Mouse (Mus musculus) left cerebral cortex, postnatal 36 days (tissue): ENCODE data around the gene Ehd4. TPM values are rescaled to one million over a fixed set of nuclear protein-coding genes. Genes with fewer than 3 reads are reported as not detected.

Source experiments
- DNase-seq, 2 experiments: peaks; one replicate each; pipeline ENCODE4 v3.0.0; 2021 to 2022; ENCODE audit warnings: low spot score in 2 of 2, mixed read lengths in 1 of 2
- intact Hi-C: fragments of 180-260 bp; cut with DNase I; formaldehyde crosslinking; loops from one replicate; pipeline ENCODE4 v1.15.1; 2025
- total RNA-seq, 2 experiments: library from RNA; stranded (reverse); gene quantifications; 2 replicates each; pipeline ENCODE4 v1.2.3; 2021

The Ehd4 gene
- total RNA-seq, 2 experiments from 2014 or later = 11.3 to 12.9 TPM

DNA sequence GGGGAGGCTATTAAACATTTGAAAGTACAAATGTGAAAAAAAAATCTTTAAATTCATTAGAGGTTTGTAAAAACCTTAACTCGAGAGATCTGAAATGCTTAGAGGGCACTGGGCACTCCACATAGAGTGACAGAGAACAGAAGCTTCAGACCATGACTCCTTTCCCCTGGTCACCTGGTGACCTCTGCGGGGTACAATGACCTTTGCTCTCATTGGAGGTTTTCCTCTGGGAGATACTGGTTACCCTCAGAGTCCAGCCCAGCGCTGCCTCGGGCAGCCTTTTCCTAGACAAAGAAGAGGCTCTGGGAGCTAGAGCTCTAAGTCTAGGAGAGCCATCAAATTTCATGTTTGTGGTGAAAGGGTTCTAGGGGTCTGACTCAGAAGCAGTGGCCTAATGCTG, 39.4 kb downstream of the Ehd4 start:
- intact Hi-C loops = no loop called here
- no peak for DNase-seq

DNA sequence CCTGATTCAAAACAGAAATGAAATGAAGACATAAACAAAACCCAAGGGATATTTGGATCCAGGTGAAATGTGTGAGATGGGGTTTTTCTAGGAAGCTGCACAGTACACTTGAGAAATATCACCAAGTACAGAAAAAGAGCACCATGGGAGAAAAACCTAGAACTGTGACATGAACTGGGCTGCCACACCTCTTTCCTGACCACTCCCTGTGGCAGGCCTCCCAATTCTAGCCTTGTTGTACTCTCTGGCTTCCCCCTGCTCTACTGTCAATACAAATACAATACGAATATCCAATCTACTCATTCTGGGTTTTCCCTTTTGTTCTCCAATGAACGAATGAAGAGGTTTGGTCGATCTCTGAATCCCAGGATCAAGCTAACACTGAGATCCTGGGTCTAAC, 40.4 kb downstream of the Ehd4 start:
- intact Hi-C loops = no loop called here
- DNase-seq = no peak

DNA sequence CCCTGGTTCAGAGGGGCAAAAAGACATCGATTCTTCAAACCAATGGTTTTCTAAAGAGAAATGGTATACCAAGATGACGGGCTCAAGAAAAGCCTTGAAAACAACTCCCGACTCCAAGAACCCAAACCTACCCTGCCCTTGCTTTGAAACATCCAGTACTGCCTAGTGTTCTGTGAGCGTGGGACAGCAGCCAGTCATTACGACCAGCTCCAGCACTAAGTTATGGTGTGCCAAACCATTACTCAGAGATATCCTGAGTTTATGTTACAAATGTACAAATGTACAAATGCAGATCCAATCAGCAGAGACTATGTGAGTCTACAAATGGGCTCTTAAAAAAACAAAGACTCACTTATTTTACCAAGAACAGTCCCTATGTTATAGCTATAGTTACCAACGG, 40.9 kb downstream of the Ehd4 start:
- no peak for DNase-seq
- intact Hi-C loops = no loop called here

DNA sequence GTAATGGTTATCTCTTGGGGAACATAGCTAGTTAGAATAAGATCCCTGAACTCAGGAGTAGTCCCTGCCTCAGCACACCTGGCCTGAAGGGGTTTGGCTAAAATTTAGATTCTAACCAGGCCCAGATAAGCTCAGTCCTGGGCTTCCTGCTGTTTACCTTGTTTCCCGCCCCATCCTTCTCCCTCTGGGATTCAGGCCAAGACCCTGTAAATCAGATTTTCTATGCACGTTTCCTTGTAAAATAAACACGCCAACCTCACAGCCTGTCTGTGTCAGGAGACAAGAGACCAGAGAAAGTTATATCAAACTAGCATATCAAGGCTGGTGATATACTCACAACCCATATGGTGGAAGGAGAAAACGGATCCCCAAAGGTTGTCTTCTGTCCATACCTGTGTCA, 42.8 kb downstream of the Ehd4 start:
- intact Hi-C loops = no loop called here

DNA sequence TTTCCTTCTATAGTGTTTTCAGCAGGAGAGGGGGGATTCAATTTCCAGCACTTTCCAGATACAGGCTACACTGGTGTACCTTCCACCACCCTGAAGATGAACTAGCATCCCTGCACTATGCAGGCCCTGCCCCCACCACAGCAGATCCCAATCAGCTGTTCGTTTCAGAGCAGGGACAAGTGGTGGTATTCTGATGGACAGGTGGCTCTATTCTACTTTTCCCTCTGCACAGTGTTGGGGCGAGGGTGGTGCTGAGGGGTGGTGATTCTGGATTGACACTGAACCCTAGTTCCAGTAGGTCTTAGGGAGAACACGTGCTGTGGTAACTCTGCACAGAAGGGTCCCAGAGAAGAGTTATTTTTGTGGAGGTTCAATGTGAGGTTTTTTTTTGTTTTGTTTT, 43.2 kb downstream of the Ehd4 start:
- no peak for DNase-seq
- intact Hi-C loops = no loop called here

More for the DNA sequence above, 42.8 kb downstream of the Ehd4 start:
- DNase-seq = no peak

DNA sequence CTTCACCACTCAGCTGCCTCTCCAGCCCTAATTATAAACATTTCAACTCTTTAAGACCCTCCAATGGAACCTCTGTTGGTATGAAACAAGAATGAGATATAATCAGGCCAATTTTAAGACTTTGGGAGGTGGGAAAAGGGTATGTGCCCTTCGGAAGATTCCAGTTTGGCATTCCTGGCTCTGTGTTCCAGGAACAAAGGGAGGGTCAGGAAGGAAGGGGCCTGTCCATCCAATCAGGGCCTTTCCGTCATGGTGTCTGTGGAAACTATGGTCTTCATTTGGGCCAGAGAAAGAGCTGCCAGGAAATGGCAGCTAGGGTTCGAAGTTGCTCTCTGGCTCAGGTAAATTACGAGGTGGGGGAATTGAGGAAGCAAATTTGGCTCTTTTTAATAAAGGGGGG, 46.3 kb downstream of the Ehd4 start:
- DNase-seq = no peak
- intact Hi-C loops = no loop called here

DNA sequence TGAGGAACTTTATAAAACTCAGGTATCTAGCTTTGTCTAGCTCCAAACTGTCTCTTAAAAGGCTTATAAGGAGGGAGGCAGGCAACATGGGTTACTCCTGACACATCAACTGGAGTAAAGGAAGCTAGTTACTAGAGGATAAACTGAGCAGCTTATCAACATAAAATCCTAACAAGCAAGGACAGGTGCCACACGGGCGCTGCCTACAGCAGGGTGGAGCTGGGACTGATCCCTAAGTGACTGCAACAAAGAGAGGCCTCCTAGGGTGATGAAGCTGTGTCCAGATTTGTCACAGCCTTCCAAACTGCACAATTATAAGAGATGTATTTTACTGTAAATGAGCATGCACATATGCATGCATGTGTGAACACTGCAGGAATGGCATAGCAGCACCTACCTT, 47.0 kb downstream of the Ehd4 start:
- no peak for DNase-seq
- intact Hi-C loops = no loop called here

DNA sequence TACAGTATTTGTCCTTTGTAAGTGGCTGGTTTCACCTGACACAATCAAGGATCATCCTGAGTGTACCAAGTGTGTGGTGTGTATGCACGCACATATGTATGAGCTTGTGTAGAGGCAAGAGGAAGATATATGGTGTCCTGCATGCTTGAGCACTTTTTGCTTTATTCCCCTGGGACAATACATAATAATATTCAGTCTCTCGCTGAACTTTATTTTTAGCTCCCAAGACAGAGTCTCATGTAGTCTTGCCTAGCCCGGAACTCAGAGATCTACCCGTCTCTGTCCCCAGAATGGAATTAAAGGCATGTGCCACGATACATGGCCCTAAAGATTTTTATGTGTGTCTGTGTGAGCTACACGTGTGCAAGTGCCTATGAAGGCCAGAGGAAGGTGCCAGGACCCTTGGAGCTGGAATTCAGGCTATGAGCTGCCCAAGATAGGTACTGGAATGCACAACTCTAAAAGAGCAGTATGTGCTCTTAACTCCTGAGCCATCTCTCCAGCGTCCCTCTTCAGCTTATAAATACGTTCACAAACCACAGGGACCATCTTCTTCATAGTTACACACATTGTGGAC, 47.9 kb downstream of the Ehd4 start:
- intact Hi-C loops = no loop called here
- no peak for DNase-seq

DNA sequence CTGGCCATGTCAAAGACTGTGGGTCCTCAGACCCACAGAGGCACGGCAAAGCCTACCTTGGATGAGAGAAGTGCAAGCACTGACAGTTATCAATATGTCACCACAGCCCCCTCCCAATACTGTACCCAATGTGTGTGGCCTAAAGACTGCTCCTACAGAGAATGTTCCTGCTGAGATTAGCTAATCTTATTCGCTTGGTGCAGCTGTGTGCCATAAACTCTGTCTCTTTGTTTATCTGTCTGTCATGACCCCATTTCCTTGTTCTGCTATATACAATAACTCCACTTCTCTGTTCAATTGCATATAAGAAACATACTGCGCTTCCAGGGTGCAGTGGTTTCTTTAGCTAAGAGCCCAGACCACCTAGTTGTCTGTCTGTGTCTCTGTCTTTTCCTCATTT, 48.5 kb downstream of the Ehd4 start:
- DNase-seq = no peak
- intact Hi-C loops = no loop called here

DNA sequence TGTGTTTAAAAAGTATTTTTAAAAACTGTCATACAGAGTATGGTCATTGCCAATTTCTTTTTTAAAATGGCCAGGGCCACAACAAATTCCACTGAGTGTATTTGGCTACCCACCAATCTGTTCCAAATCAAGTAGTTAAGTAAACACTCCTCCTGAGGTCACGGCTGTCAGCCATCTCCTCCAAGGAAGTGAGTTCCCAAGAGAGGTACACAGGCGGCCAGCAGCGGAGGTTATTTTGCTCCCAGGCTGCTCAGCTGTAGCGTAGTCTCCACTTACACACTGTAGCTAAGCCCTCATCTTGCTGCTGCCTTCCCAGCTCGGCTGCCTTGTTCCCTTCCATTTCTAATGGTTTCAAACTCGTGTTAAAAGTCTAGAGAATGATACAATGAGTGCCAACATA, 51.5 kb downstream of the Ehd4 start:
- DNase-seq = no peak
- intact Hi-C loops = no loop called here

DNA sequence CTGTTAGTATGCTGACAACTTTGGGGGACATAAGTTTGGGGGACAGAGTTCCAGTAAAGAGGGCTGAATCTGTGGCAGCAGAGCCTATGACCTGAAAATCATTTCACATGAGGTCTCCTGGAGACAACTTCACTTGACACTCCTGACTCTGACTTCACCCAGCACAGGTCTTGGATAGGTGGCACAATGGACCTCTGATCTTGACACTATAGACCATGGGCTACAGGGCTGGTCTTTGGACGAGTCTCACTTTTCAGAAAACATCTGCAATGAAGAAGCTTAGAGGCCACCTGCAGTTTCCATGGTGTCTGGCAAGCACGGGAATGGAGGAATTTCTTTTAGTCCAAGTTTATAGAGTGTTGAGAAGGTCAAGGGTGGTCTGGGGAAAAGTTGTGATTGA, 52.0 kb downstream of the Ehd4 start:
- intact Hi-C loops = no loop called here
- DNase-seq = no peak

DNA sequence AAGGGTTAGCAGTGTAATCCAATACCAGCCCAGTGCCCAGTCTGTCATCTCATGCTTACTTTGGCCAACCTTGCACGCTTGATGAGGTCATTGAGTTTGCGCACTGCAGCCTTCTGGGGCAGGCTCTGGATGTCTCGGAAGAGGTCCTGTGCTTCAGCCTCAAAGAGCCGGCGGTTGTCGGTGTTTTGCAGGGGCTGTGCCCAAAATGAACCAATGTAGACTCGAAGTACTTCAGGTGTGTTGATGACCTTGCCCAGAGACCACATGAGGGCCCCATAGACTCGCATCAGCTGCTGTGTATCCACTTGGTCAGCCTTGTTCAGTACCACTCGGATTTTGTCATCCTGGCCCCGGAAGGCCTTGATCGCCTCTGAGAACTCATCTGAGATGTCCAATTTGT, 52.4 kb downstream of the Ehd4 start:
- no peak for DNase-seq
- intact Hi-C loops = no loop called here

DNA sequence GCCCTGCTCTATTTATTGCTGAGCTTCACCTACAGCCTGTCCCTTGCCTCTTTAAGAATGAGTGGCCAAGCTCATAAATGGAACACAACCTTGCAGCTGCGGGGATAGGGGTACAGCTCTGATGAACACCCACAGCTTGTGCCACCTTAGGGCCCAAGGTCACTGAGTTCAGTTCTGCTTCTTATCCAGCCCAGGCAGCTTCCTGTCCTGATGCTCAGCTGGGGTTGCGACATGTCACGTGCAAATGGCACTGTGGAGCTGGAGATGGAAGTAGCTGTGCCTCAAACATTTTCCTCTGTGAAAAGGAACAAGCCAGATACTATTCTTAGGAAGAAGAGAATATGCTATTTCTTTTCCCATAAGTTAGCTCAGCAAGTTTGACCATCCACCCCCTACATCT, 54.5 kb downstream of the Ehd4 start:
- intact Hi-C loops = no loop called here
- no peak for DNase-seq

DNA sequence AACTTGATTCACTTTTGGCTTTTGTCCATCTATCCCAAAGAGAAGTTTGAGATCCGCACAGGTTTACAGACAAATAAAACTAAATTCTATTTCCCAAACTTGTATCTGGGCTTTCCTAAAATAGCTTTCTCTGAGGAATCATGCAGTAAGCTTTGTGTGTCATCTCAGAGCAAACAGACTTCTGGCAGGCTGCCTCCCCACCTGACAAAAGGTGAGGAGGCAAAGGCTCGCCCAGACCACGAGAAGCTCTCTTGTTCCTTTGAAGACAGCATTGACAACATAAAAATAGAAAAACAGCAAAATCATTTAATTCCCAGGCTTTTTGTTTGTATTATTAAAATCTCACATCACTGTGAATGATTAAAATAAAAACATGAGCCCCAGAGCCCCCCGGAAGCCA, 55.1 kb downstream of the Ehd4 start:
- no peak for DNase-seq
- intact Hi-C loops = no loop called here

DNA sequence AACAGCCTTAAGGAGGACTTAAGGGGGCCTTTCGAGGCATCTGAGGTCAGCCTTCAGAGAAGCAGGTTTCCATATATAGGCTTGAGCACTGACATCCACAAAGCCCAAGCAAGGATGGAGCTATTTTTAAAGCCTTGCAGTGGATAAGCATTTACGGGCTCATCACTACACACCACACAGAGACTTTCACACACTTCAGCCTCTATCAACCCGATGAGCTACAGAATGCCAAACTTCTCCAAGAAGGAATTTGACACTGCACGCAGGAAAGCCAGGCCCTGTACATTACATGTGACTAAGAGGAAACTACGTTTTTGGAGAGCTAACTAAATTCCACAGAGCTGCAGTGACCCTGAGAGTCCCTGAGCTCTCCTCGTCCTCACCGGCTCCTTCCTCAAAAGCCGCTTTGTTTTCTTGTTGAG, 55.6 kb downstream of the Ehd4 start:
- intact Hi-C loops = no loop called here
- no peak for DNase-seq

DNA sequence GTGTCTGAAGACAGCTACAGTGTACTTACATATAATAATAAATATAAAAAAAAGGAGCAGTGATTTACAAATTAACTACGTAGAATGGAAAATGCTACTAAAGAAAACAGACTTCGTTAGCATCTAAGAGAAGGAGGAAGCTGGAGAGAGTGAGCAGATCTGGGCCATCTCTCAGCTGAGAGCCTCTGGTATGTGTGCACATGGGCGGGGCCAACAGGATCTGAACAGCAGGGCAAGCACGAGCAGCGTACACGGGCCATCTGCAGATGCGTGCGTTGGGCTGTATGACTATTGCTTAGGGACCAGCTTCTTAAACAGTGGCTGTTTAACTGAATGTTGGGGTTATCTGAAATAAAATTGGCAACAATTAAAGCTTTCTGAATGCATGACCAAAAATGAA, 56.5 kb downstream of the Ehd4 start:
- no peak for DNase-seq
- intact Hi-C loops = no loop called here

DNA sequence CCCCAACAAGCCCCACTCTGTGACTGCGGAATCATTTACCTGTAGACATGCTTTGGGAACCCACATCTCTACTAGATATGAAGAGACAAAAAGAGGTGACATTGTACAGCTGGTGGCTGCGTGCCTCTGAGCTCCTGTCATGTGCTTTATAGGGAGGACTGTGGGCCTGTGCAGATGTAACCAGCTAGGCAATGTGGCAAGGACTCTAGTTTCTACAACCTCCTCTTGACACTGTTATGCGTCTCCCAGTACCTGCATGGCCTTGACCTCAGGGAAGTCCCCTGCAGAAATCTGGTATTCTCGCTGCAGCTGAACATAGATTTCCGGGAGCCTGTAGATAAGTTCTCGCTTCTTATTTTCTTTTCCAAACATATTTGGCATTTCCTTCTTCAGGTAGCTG, 57.7 kb downstream of the Ehd4 start:
- intact Hi-C loops = no loop called here
- DNase-seq = no peak

DNA sequence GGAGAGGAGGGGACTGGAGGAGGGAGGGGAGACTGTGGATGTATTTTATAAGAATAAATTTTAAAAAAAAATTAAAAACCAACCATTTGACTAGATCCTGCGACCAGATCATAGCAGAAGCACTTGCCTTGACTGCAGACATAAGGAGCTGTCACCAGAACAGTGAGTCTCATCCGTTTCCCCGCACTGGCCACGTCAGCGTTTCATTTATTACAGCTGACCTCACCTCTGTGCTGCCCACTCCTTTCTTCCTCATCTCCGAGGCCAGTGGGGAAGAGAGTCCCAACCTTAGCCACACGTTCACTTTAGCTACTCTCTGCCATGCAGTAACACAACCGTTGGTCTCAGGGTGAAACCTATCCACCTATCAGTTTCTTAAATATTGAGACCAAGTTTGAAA, 58.2 kb downstream of the Ehd4 start:
- intact Hi-C loops = no loop called here
- no peak for DNase-seq

DNA sequence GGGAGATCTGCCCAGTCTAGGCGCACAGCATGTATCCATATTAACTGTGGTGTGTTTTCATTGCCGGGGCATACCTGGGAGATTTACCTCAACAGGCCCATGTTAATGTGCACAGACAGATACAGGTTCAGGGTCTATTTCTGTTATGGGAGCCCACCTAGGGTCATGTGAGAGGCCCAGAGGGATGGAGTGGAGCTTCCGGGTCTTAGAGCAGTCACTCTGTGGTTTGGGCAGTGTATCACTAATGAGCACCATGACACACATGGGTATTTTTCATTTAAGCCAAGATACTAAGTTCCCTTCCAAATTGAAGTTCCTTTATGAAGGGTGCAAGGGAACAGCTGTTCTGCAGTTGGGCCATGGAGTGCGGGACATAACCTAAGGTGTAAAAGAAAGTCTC, 59.2 kb downstream of the Ehd4 start:
- DNase-seq = no peak
- intact Hi-C loops = no loop called here

DNA sequence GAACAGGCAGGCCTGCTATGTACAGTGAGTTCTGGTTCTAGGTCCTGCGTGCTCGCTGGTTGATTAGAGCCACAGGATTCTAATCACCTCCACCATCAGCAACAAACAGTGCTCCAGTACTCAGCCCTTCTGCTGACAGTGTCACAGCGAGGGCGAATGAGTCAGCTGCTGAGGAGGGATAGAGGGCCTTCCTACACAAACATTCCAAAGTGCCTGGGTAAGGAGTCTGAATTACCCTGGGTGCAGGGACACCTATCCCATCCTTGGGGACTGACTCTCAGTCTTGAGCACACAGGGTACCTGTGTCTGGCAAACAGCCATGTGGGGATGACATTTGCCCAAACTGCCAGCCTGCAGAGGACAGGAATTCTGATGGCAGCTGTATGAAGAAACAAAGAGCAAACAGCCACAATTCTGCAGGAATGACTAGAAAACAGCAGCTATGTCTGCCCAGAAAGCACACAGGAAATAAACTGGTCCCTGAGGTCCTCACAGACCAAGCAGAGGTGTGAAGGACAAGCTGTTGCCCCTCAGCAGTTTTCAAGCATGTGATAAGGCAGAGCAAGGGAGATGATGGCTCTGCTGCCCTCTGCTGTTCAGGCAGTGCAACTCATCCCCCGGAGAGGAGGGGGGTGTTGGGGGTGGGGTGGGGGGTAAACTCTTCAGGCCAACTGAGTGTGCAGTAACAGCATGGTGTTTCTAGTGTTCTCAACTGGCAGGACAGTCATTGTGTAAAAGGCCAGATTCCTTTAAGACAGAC, 60.6 kb downstream of the Ehd4 start:
- intact Hi-C loops = no loop called here

DNA sequence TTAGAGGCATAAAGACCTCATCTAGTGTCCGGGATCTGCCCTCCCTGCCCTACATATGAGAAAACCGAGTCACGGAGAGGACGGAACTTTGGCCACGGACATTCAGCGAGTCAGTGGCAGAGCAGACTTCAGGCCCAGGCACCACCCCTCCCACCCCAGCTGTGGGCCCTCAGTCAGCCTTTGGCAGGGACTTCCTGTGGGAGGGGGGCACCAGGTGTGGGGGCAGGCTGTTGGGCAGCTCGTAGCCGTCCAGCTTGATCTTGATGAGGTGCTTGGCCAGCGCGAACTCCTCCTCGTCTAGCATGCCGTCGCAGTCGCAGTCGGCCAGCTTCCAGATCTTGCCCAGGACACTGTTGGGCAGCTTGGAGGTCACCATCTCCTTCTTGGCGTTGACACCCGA, 63.4 kb downstream of the Ehd4 start:
- intact Hi-C loops = no loop called here
- no peak for DNase-seq

More for the DNA sequence above, 60.6 kb downstream of the Ehd4 start:
- peak in 1 of 2 experiments; percentile 27 for DNase-seq

DNA sequence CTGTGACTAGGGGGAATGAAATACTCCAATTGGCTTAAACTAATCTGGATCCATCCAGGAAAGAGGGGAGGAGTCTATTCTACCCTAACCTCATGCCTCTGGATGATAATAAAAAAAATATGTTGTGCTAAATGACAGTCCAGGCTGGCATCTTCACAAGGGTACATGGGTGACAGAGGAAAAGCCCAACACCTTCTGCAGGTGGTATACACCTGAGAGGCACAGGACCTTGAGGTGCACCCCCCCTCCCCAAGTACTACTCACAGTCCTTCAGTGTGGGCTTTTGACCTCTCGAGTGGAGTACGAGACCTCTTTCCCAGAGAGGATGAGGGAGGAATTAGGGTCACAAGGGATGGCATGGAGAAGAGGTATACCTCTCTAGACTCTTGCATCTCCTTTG, 66.5 kb downstream of the Ehd4 start:
- no peak for DNase-seq
- intact Hi-C loops = no loop called here
